Mouse (Mus musculus) mesoderm, embryonic 11.5 days (tissue): Measurements from ENCODE around the gene Pik3r1.

ENCODE experiments used
- DNase-seq: peaks from one replicate; pipeline ENCODE4 v3.0.0-alpha.2; 2012; ENCODE audit warnings: low read depth, low spot score

The Pik3r1 gene

GRCm38 (mm10) chr13:101767809-101768629 lies at the start of gene Pik3r1:
TSS of gene Pik3r1 (minus strand) at chr13:101768217.
- peak; percentile 95 for DNase-seq

- DNase-seq = peak; percentile 86
Observed at GRCm38 (mm10) chr13:101813267-101813900, 45.4 kb upstream of the Pik3r1 start.

GRCm38 (mm10) chr13:101812341-101812740 lies 44.3 kb upstream of the Pik3r1 start:
- DNase-seq = no peak

- DNase-seq = peak; percentile 54
Observed at GRCm38 (mm10) chr13:101811882-101812281, 43.9 kb upstream of the Pik3r1 start.

GRCm38 (mm10) chr13:101810667-101811066 lies 42.6 kb upstream of the Pik3r1 start:
- DNase-seq = no peak

- DNase-seq = no peak
Observed at GRCm38 (mm10) chr13:101809796-101810195, 41.8 kb upstream of the Pik3r1 start.

GRCm38 (mm10) chr13:101805559-101806091 lies 37.6 kb upstream of the Pik3r1 start:
- no peak for DNase-seq

GRCm38 (mm10) chr13:101801372-101802186 lies 33.6 kb upstream of the Pik3r1 start:
- peak; percentile 83 for DNase-seq

GRCm38 (mm10) chr13:101800833-101801371 lies 32.9 kb upstream of the Pik3r1 start:
- no peak for DNase-seq

- DNase-seq = no peak
Observed at GRCm38 (mm10) chr13:101800021-101800596, 32.1 kb upstream of the Pik3r1 start.

- no peak for DNase-seq
Observed at GRCm38 (mm10) chr13:101799318-101799717, 31.3 kb upstream of the Pik3r1 start.

GRCm38 (mm10) chr13:101798522-101798921 lies 30.5 kb upstream of the Pik3r1 start:
- DNase-seq = no peak

GRCm38 (mm10) chr13:101796983-101797382 lies 29.0 kb upstream of the Pik3r1 start:
- no peak for DNase-seq

GRCm38 (mm10) chr13:101785705-101786104 lies 17.7 kb upstream of the Pik3r1 start:
- DNase-seq = no peak

GRCm38 (mm10) chr13:101784651-101785289 lies 16.8 kb upstream of the Pik3r1 start:
- DNase-seq = no peak

GRCm38 (mm10) chr13:101779011-101779410 lies 11.0 kb upstream of the Pik3r1 start:
- no peak for DNase-seq

- DNase-seq = no peak
Observed at GRCm38 (mm10) chr13:101777851-101778250, 9.8 kb upstream of the Pik3r1 start.

- no peak for DNase-seq
Observed at GRCm38 (mm10) chr13:101771071-101771470, 3.1 kb upstream of the Pik3r1 start.

GRCm38 (mm10) chr13:101769955-101770354 lies 1.9 kb upstream of the Pik3r1 start:
- DNase-seq = no peak

- no peak for DNase-seq
Observed at GRCm38 (mm10) chr13:101768630-101768991, 594 bp upstream of the Pik3r1 start.
